Mouse (Mus musculus): ENCODE data around the gene Dab2ip. TPM values are rescaled to one million over a fixed set of nuclear protein-coding genes. Genes with fewer than 3 reads are reported as not detected.

Gene Dab2ip
- polyA plus RNA-seq, 1 experiment from 2014 or later = 47.9 TPM

DNA sequence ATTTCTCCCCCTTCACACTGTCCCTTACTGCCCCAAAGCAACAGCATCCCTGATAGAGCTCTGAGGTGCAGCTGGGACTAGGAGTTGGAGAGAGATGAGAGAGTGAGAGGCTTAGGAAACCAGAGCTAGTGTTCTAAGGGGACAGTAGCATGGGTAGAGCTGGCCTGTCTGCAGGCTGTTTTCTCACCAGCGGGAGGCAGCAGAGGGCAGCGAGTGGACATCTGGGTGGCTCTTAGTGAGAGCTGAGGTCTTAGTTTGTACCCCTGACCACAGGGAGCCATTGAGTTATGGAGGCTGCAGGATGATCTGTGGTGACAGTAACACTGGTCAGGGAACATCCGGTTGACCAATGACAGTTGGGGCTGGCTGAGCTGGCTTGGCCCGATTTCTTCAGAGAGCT lies 91.6 kb downstream of the Dab2ip start:
- H3K36me3 ChIP-seq = no peaks in the 10 kb centered on the region
- H3K9me3 ChIP-seq = no peaks in the 10 kb centered on the region
- no peak overlapping the region for H3K4me3 ChIP-seq
- no peak overlapping the region for H3K9ac ChIP-seq (replicated peaks)
- H3K4me2 ChIP-seq (replicated peaks) = no peak overlapping the region
- no peak; the same call in 1 of the 2 replicates for ATAC-seq (ENCODE audit: low FRiP score, low read depth)
- H3K27me3 ChIP-seq = no peaks in the 10 kb centered on the region
- H3K27ac ChIP-seq (replicated peaks) = no peak overlapping the region
- 33% methylated on average over 4 of the region's 4 CpGs for WGBS
- peaks cover 14% of the 10 kb centered on the region for H3K4me1 ChIP-seq

DNA sequence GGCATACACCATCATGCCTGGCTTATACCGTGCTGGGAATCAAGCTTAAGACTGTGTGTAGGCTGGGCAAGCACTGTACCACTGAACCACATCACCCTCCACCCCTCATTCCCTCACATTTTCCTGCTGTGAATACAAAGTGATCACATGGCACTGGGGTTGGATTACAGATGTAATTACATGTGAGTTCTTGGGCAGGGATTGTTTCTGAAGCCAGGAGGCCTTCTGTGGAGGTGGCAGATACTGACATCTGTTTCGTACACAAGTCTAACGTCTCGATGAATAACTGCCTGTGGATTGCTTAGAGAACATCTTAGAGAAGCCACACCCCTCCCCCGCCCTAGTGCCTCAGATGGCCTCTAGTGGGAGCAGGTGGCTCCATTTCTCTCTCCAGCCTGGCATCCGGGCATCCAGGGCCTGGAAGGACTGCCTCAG lies 93.2 kb downstream of the Dab2ip start:
- no peak overlapping the region for H3K9ac ChIP-seq (replicated peaks)
- peaks cover 18% of the 10 kb centered on the region for H3K4me1 ChIP-seq
- no peak overlapping the region for H3K27ac ChIP-seq (replicated peaks)
- no peaks in the 10 kb centered on the region for H3K27me3 ChIP-seq
- no peak; the same call in 1 of the 2 replicates for ATAC-seq (ENCODE audit: low FRiP score, low read depth)
- H3K9me3 ChIP-seq = no peaks in the 10 kb centered on the region
- H3K4me3 ChIP-seq = no peak overlapping the region
- 58% methylated on average over 6 of the region's 6 CpGs for WGBS
- no peaks in the 10 kb centered on the region for H3K36me3 ChIP-seq
- no peak overlapping the region for H3K4me2 ChIP-seq (replicated peaks)

GRCm38 (mm10) chr2:35652984-35653383 lies 94.9 kb downstream of the Dab2ip start:
- Histone ChIP-seq H3K9ac (replicated peaks) (no peak overlapping the region; the same call in 1 of the 2 replicates), H3K36me3 (no peaks in the 10 kb centered on the region), H3K9me3 (no peaks in the 10 kb centered on the region), H3K4me1 (peaks cover 28% of the 10 kb centered on the region), H3K4me2 (replicated peaks) (no peak overlapping the region), H3K27me3 (no peaks in the 10 kb centered on the region), H3K27ac (replicated peaks) (no peak overlapping the region), H3K4me3 (no peak overlapping the region)
- 69% methylated on average over 4 of the region's 4 CpGs for WGBS
- no peak for ATAC-seq (ENCODE audit: low FRiP score, low read depth)

GRCm38 (mm10) chr2:35654795-35655194 lies 96.7 kb downstream of the Dab2ip start:
- Histone ChIP-seq H3K9me3 (no peaks in the 10 kb centered on the region), H3K27ac (replicated peaks) (no peak overlapping the region), H3K4me3 (no peak overlapping the region), H3K9ac (replicated peaks) (no peak overlapping the region), H3K36me3 (no peaks in the 10 kb centered on the region), H3K4me1 (peaks cover 28% of the 10 kb centered on the region), H3K4me2 (replicated peaks) (no peak overlapping the region), H3K27me3 (no peaks in the 10 kb centered on the region)
- 84% methylated on average over 6 of the region's 6 CpGs for WGBS
- ATAC-seq (ENCODE audit: low FRiP score, low read depth) = no peak

DNA sequence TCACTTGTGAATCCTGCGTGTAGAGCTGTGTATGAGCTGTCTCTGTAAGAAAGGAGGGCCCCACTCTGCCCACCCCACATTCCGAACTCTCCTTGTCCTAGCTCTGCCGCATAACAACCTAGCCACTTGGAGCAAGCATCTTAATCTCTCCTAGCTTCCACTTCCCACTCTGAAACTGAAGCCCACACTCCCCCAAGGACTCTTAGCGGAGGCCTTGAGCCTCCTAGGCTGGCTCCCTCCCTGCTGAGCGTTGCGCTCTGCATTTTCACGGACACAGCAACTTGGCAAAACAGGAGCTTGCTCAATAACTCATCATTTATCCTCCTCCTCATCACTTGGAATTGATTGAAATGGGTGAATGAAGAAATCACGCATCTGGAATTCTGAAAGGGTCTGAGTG lies 97.9 kb downstream of the Dab2ip start:
- no peaks in the 10 kb centered on the region for H3K27me3 ChIP-seq
- 0 out of 2 replicates have a peak overlapping the region, but pooled peaks have one; percentile 7 for H3K27ac ChIP-seq (replicated peaks)
- no peak overlapping the region for H3K9ac ChIP-seq (replicated peaks)
- H3K4me1 ChIP-seq = peaks cover 31% of the 10 kb centered on the region
- no peaks in the 10 kb centered on the region for H3K36me3 ChIP-seq
- ATAC-seq (ENCODE audit: low FRiP score, low read depth) = no peak
- no peaks in the 10 kb centered on the region for H3K9me3 ChIP-seq
- no peak overlapping the region for H3K4me3 ChIP-seq
- 45% methylated on average over 8 of the region's 8 CpGs for WGBS
- H3K4me2 ChIP-seq (replicated peaks) = no peak overlapping the region

GRCm38 (mm10) chr2:35658311-35658710 lies 100.2 kb downstream of the Dab2ip start:
- no peak overlapping the region for H3K9ac ChIP-seq (replicated peaks)
- H3K4me1 ChIP-seq = peaks cover 30% of the 10 kb centered on the region
- H3K27me3 ChIP-seq = no peaks in the 10 kb centered on the region
- no peak for ATAC-seq (ENCODE audit: low FRiP score, low read depth)
- H3K4me2 ChIP-seq (replicated peaks) = no peak overlapping the region
- H3K4me3 ChIP-seq = no peak overlapping the region
- 76% methylated on average over 3 of the region's 3 CpGs for WGBS
- no peak overlapping the region for H3K27ac ChIP-seq (replicated peaks)
- no peaks in the 10 kb centered on the region for H3K9me3 ChIP-seq
- H3K36me3 ChIP-seq = no peaks in the 10 kb centered on the region

- no peak overlapping the region for H3K9ac ChIP-seq (replicated peaks)
- H3K27ac ChIP-seq (replicated peaks) = no peak overlapping the region
- no peak overlapping the region for H3K4me2 ChIP-seq (replicated peaks)
- no peaks in the 10 kb centered on the region for H3K27me3 ChIP-seq
- 87% methylated on average over 5 of the region's 5 CpGs for WGBS
- H3K4me1 ChIP-seq = peaks cover 43% of the 10 kb centered on the region
- no peak overlapping the region for H3K4me3 ChIP-seq
- H3K36me3 ChIP-seq = no peaks in the 10 kb centered on the region
- no peaks in the 10 kb centered on the region for H3K9me3 ChIP-seq
- no peak for ATAC-seq (ENCODE audit: low FRiP score, low read depth)
Observed at GRCm38 (mm10) chr2:35659578-35660194, 101.6 kb downstream of the Dab2ip start.

GRCm38 (mm10) chr2:35660953-35661374 lies 102.9 kb downstream of the Dab2ip start:
- ATAC-seq (ENCODE audit: low FRiP score, low read depth) = peak; percentile 82
- Histone ChIP-seq H3K4me2 (replicated peaks) (peak overlapping the region; percentile 82), H3K4me3 (peak overlapping the region; percentile 91), H3K27me3 (no peaks in the 10 kb centered on the region), H3K9ac (replicated peaks) (peak overlapping the region; percentile 94), H3K36me3 (no peaks in the 10 kb centered on the region), H3K9me3 (no peaks in the 10 kb centered on the region), H3K4me1 (peaks cover 42% of the 10 kb centered on the region), H3K27ac (replicated peaks) (peak overlapping the region; percentile 55)
- 0% methylated on average over 11 of the region's 47 CpGs for WGBS

DNA sequence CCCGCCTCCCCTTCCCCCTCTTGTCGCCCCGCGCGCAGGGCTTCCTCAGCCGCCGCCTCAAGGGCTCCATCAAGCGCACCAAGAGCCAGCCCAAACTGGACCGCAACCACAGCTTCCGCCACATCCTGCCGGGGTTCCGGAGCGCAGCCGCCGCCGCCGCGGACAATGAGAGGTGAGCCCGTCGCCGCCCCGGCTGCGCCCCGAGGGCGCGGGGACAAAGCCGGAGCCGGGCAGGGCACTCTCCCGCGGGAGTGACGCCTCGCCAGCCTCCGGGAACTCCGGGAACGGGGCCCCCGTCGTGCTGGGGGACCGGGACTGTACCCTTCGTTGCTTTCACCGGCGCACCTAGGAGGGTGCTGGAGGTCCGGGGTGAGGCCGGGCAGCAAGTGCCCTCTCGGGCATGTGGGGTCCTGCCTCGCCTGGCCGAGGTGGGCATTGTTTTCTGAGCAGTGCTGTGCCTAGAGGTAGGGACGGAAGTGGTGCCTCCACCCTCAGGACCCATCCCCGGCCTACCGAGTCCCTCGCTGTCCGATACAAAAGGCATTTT lies 103.5 kb downstream of the Dab2ip start:
- peak overlapping the region; percentile 91 for H3K4me3 ChIP-seq
- peaks cover 36% of the 10 kb centered on the region for H3K4me1 ChIP-seq
- no peaks in the 10 kb centered on the region for H3K36me3 ChIP-seq
- H3K27ac ChIP-seq (replicated peaks) = peak overlapping the region; percentile 90
- no peaks in the 10 kb centered on the region for H3K27me3 ChIP-seq
- no peaks in the 10 kb centered on the region for H3K9me3 ChIP-seq
- H3K9ac ChIP-seq (replicated peaks) = peak overlapping the region; percentile 94
- peak; percentile 58 for ATAC-seq (ENCODE audit: low FRiP score, low read depth)
- under 1% methylated on average over 44 of the region's 51 CpGs for WGBS
- peak overlapping the region; percentile 82 for H3K4me2 ChIP-seq (replicated peaks)

- H3K4me1 ChIP-seq = peaks cover 35% of the 10 kb centered on the region
- WGBS = under 1% methylated on average over 24 of the region's 24 CpGs
- H3K9ac ChIP-seq (replicated peaks) = peak overlapping the region; percentile 94
- peak overlapping the region; percentile 91 for H3K4me3 ChIP-seq
- H3K36me3 ChIP-seq = no peaks in the 10 kb centered on the region
- no peaks in the 10 kb centered on the region for H3K27me3 ChIP-seq
- H3K9me3 ChIP-seq = no peaks in the 10 kb centered on the region
- peak overlapping the region; percentile 90 for H3K27ac ChIP-seq (replicated peaks)
- ATAC-seq (ENCODE audit: low FRiP score, low read depth) = peak; percentile 67
- peak overlapping the region; percentile 82 for H3K4me2 ChIP-seq (replicated peaks)
Observed at GRCm38 (mm10) chr2:35662001-35662491, 104.0 kb downstream of the Dab2ip start.

GRCm38 (mm10) chr2:35662738-35663550 lies 104.9 kb downstream of the Dab2ip start:
- peaks cover 31% of the 10 kb centered on the region for H3K4me1 ChIP-seq
- ATAC-seq (ENCODE audit: low FRiP score, low read depth) = 0 out of 2 replicates have a peak, but pooled peaks have one; percentile 14

GRCm38 (mm10) chr2:35667746-35668145 lies 109.7 kb downstream of the Dab2ip start:
- H3K4me1 ChIP-seq = peaks cover 69% of the 10 kb centered on the region
- H3K9ac ChIP-seq (replicated peaks) = no peak overlapping the region
- H3K9me3 ChIP-seq = no peaks in the 10 kb centered on the region
- no peak overlapping the region for H3K4me2 ChIP-seq (replicated peaks)
- no peaks in the 10 kb centered on the region for H3K27me3 ChIP-seq
- ATAC-seq (ENCODE audit: low FRiP score, low read depth) = no peak
- WGBS = 87% methylated on average over 8 of the region's 8 CpGs
- no peak overlapping the region for H3K4me3 ChIP-seq
- no peak overlapping the region for H3K27ac ChIP-seq (replicated peaks)
- H3K36me3 ChIP-seq = 0 out of 2 replicates have a peak, but pooled peaks cover 3% of the 10 kb centered on the region

More at GRCm38 (mm10) chr2:35662738-35663550, 104.9 kb downstream of the Dab2ip start:
- WGBS = 5% methylated on average over 26 of the region's 26 CpGs
- H3K27ac ChIP-seq (replicated peaks) = peak overlapping the region; percentile 90
- no peaks in the 10 kb centered on the region for H3K36me3 ChIP-seq
- no peaks in the 10 kb centered on the region for H3K9me3 ChIP-seq
- H3K4me2 ChIP-seq (replicated peaks) = peak overlapping the region; percentile 82
- peak overlapping the region; percentile 91 for H3K4me3 ChIP-seq
- no peaks in the 10 kb centered on the region for H3K27me3 ChIP-seq
- peak overlapping the region; percentile 94 for H3K9ac ChIP-seq (replicated peaks)
